Mouse (Mus musculus) heart, embryonic 11.5 days (tissue): ENCODE measurements around the gene Mrtfa. TPM values are rescaled to one million over a fixed set of nuclear protein-coding genes. Genes with fewer than 3 reads are reported as not detected.

Experiments
- ATAC-seq: fragments of 200-750 bp; cut with Nextera tagmentation; replicated peaks from 2 replicates; pipeline ENCODE4 v1.8.0; 2017; ENCODE audit warnings: moderate library complexity; ENCODE audit not compliant: insufficient number of reproducible peaks, low FRiP score, low TSS enrichment
- H3K27ac ChIP-seq: fragments of 300-500 bp; sonication (generic); 2 replicates; pipeline ENCODE4 v1.5.1; 2014; ENCODE audit warnings: mild to moderate bottlenecking, low read depth, low read length
- H3K27me3 ChIP-seq: fragments of 300-500 bp; sonication (generic); 2 replicates; pipeline ENCODE4 v1.6.1; 2014; ENCODE audit warnings: mild to moderate bottlenecking, low read length, mixed read lengths; ENCODE audit not compliant: control insufficient read depth, insufficient read depth
- H3K36me3 ChIP-seq: fragments of 300-500 bp; sonication (generic); 2 replicates; pipeline ENCODE4 v1.6.1; 2014; ENCODE audit warnings: mild to moderate bottlenecking, low read length, moderate library complexity, mixed read lengths; ENCODE audit not compliant: control insufficient read depth, insufficient read depth
- H3K4me1 ChIP-seq: fragments of 300-500 bp; sonication (generic); 2 replicates; pipeline ENCODE4 v1.6.1; 2014; ENCODE audit warnings: low read length; ENCODE audit not compliant: control insufficient read depth, insufficient read depth
- H3K4me2 ChIP-seq: fragments of 300-500 bp; sonication (generic); 2 replicates; pipeline ENCODE4 v1.6.1; 2014; ENCODE audit warnings: mild to moderate bottlenecking, moderate library complexity
- H3K4me3 ChIP-seq: fragments of 300-500 bp; sonication (generic); 2 replicates; pipeline ENCODE4 v1.5.1; 2014; ENCODE audit warnings: low read depth, low read length
- H3K9ac ChIP-seq: fragments of 300-500 bp; sonication (generic); 2 replicates; pipeline ENCODE4 v1.6.1; 2014; ENCODE audit warnings: mild to moderate bottlenecking, low read depth, low read length, moderate library complexity
- H3K9me3 ChIP-seq: fragments of 300-500 bp; sonication (generic); replicated peaks from 2 replicates; pipeline ENCODE4 v1.6.1; 2016; ENCODE audit warnings: low read length; ENCODE audit not compliant: control insufficient read depth
- WGBS: fragments of 180-500 bp; shearing (Covaris S2); extraction: QIAGEN DNeasy Blood & Tissue Kit; methylation state at CpG from one replicate; pipeline ENCODE4 v1.1.7; 2014; ENCODE audit not compliant: insufficient replicate concordance; 5-methylcytosine and 5-hydroxymethylcytosine counted together
- polyA plus RNA-seq: library from polyadenylated mRNA; unstranded; fragments of >200 nt; fragmentation: Nextera tagmentation; extraction: Ambion mirVana; gene quantifications from 2 replicates; pipeline ENCODE4 v1.2.1, GENCODE M21; 2014

The Mrtfa gene
- polyA plus RNA-seq, 1 experiment from 2014 or later, result 20.9 TPM

GRCm38 (mm10) chr15:81070470-81070869 is 120.1 kb downstream of the Mrtfa start:
- H3K9me3 ChIP-seq, result 0 out of 2 replicates have a peak, but pooled peaks cover 3% of the 10 kb centered on the region
- H3K36me3 ChIP-seq, result peaks cover 2% of the 10 kb centered on the region; the same call in 1 of the 2 replicates
- H3K4me2 ChIP-seq, result no peak overlapping the region
- H3K4me1 ChIP-seq, result peaks cover 14% of the 10 kb centered on the region; the same call in 1 of the 2 replicates
- ATAC-seq, result no peak
- no peak overlapping the region for H3K4me3 ChIP-seq
- H3K9ac ChIP-seq, result no peak overlapping the region
- WGBS, result 71% methylated on average over 1 of the region's 1 CpGs
- H3K27ac ChIP-seq, result no peak overlapping the region
- H3K27me3 ChIP-seq, result peaks cover 7% of the 10 kb centered on the region; the same call in 1 of the 2 replicates

GRCm38 (mm10) chr15:81068641-81069381 is 121.7 kb downstream of the Mrtfa start:
- WGBS, result 87% methylated on average over 5 of the region's 5 CpGs

GRCm38 (mm10) chr15:81067761-81068160 is 122.8 kb downstream of the Mrtfa start:
- Histone ChIP-seq H3K4me1 (peaks cover 28% of the 10 kb centered on the region), H3K27me3 (peaks cover 13% of the 10 kb centered on the region), H3K27ac (no peak overlapping the region), H3K36me3 (no peaks in the 10 kb centered on the region), H3K9me3 (no peaks in the 10 kb centered on the region), H3K4me2 (no peak overlapping the region), H3K4me3 (no peak overlapping the region), H3K9ac (no peak overlapping the region)
- no peak for ATAC-seq
- WGBS, result 93% methylated on average over 3 of the region's 3 CpGs

More at GRCm38 (mm10) chr15:81068641-81069381, 121.7 kb downstream of the Mrtfa start:
- Histone ChIP-seq H3K4me1 (peaks cover 24% of the 10 kb centered on the region), H3K9me3 (no peaks in the 10 kb centered on the region), H3K27ac (no peak overlapping the region), H3K27me3 (peaks cover 13% of the 10 kb centered on the region), H3K36me3 (no peaks in the 10 kb centered on the region), H3K9ac (no peak overlapping the region), H3K4me3 (no peak overlapping the region), H3K4me2 (no peak overlapping the region)
- ATAC-seq, result no peak

- H3K4me2 ChIP-seq, result no peak overlapping the region
- peaks cover 36% of the 10 kb centered on the region for H3K4me1 ChIP-seq
- no peak overlapping the region for H3K9ac ChIP-seq
- no peaks in the 10 kb centered on the region for H3K9me3 ChIP-seq
- H3K27me3 ChIP-seq, result peaks cover 10% of the 10 kb centered on the region
- ATAC-seq, result no peak; the same call in 1 of the 2 replicates
- H3K4me3 ChIP-seq, result no peak overlapping the region
- H3K36me3 ChIP-seq, result no peaks in the 10 kb centered on the region
- H3K27ac ChIP-seq, result no peak overlapping the region
- 30% methylated on average over 5 of the region's 5 CpGs for WGBS
Observed at GRCm38 (mm10) chr15:81066976-81067375, 123.6 kb downstream of the Mrtfa start.

GRCm38 (mm10) chr15:81064661-81065060 is 125.9 kb downstream of the Mrtfa start:
- peaks cover 39% of the 10 kb centered on the region for H3K4me1 ChIP-seq
- ATAC-seq, result no peak
- 81% methylated on average over 4 of the region's 4 CpGs for WGBS

GRCm38 (mm10) chr15:81064143-81064542 is 126.4 kb downstream of the Mrtfa start:
- H3K4me3 ChIP-seq, result no peak overlapping the region
- peaks cover 39% of the 10 kb centered on the region for H3K4me1 ChIP-seq
- 35% methylated on average over 1 of the region's 1 CpGs for WGBS
- H3K9ac ChIP-seq, result no peak overlapping the region
- H3K9me3 ChIP-seq, result no peaks in the 10 kb centered on the region
- H3K27ac ChIP-seq, result no peak overlapping the region
- ATAC-seq, result no peak
- no peak overlapping the region for H3K4me2 ChIP-seq
- peaks cover 7% of the 10 kb centered on the region for H3K27me3 ChIP-seq
- H3K36me3 ChIP-seq, result no peaks in the 10 kb centered on the region

More at GRCm38 (mm10) chr15:81064661-81065060, 125.9 kb downstream of the Mrtfa start:
- H3K4me3 ChIP-seq, result no peak overlapping the region
- peaks cover 7% of the 10 kb centered on the region for H3K27me3 ChIP-seq
- no peaks in the 10 kb centered on the region for H3K36me3 ChIP-seq
- H3K27ac ChIP-seq, result no peak overlapping the region
- H3K4me2 ChIP-seq, result no peak overlapping the region
- no peak overlapping the region for H3K9ac ChIP-seq
- no peaks in the 10 kb centered on the region for H3K9me3 ChIP-seq

- Histone ChIP-seq H3K27me3 (peaks cover 7% of the 10 kb centered on the region), H3K9me3 (no peaks in the 10 kb centered on the region), H3K4me2 (peak overlapping the region; percentile 30), H3K27ac (no peak overlapping the region), H3K36me3 (no peaks in the 10 kb centered on the region), H3K9ac (peak overlapping the region; percentile 18; the same call in 1 of the 2 replicates), H3K4me1 (peaks cover 39% of the 10 kb centered on the region), H3K4me3 (0 out of 2 replicates have a peak overlapping the region, but pooled peaks have one; percentile 2)
- WGBS, result 25% methylated on average over 8 of the region's 8 CpGs
- ATAC-seq, result no peak
Observed at GRCm38 (mm10) chr15:81062616-81063015, 127.9 kb downstream of the Mrtfa start.

GRCm38 (mm10) chr15:81062175-81062588 is 128.4 kb downstream of the Mrtfa start:
- Histone ChIP-seq H3K4me3 (0 out of 2 replicates have a peak overlapping the region, but pooled peaks have one; percentile 2), H3K9ac (peak overlapping the region; percentile 18; the same call in 1 of the 2 replicates)

More at GRCm38 (mm10) chr15:81062175-81062588, 128.4 kb downstream of the Mrtfa start:
- no peak overlapping the region for H3K27ac ChIP-seq
- 10% methylated on average over 8 of the region's 8 CpGs for WGBS
- peaks cover 7% of the 10 kb centered on the region for H3K27me3 ChIP-seq
- H3K36me3 ChIP-seq, result no peaks in the 10 kb centered on the region
- ATAC-seq, result no peak; the same call in 1 of the 2 replicates
- H3K4me1 ChIP-seq, result peaks cover 39% of the 10 kb centered on the region
- peak overlapping the region; percentile 30 for H3K4me2 ChIP-seq
- H3K9me3 ChIP-seq, result no peaks in the 10 kb centered on the region
